Comparison of ENCODE assay signal across 17 mouse cellular contexts in genomic region chr1:93726116-93726515, GRCm38 (mm10). TPM values are rescaled to one million over a fixed set of nuclear protein-coding genes. Genes with fewer than 3 reads are reported as not detected.
DNase-seq lines count a peak whose midpoint lies in the region; ATAC-seq and TF ChIP-seq lines count a peak whose summit lies in the region.
"Had no signal": no experiment of that assay in that cellular context is flagged by ENCODE, and none has a peak within 500 bp of the region (broad histone marks: within the 10 kb centered on the region; RNA-seq: fewer than 3 reads in every experiment).

No protein-coding gene starts in this region.

- H3K4me3 ChIP-seq in hindbrain, postnatal 0 days (ENCODE audit: low read length): no peak overlapping the region
- H3K4me3 ChIP-seq in hindbrain, embryonic 16.5 days (ENCODE audit: low read length): no peak overlapping the region
- H3K4me3 ChIP-seq in lung, adult 2 months (replicated peaks; ENCODE audit: extremely low read depth, low read depth, low read length): no peak overlapping the region
- H3K4me3 ChIP-seq in olfactory bulb, adult 2 months (ENCODE audit: insufficient read depth, low read depth, low read length): no peak overlapping the region
- H3K4me3 ChIP-seq: forebrain, embryonic 15.5 days had no signal

- H3K9ac ChIP-seq in hindbrain, postnatal 0 days (replicated peaks; ENCODE audit: low read length): no peak overlapping the region
- H3K9ac ChIP-seq in hindbrain, embryonic 16.5 days (ENCODE audit: low read depth, low read length): no peak overlapping the region
- H3K9ac ChIP-seq: forebrain, embryonic 15.5 days; hindbrain, embryonic 14.5 days had no signal

- TF ChIP-seq CTCF in hindbrain, postnatal 0 days (IDR thresholded peaks at IDR 0.05; ENCODE audit: low read depth): peak; percentile 33
- no peak for TF ChIP-seq CTCF in lung, adult 2 months (IDR thresholded peaks at IDR 0.05; ENCODE audit: insufficient read depth, low read length)
- TF ChIP-seq CTCF in olfactory bulb, adult 2 months (IDR thresholded peaks at IDR 0.05; ENCODE audit: insufficient read depth, low read depth, low read length): no peak

- H3K9me3 ChIP-seq in hindbrain, postnatal 0 days (ENCODE audit: low read length): no peaks in the 10 kb centered on the region
- no peaks in the 10 kb centered on the region for H3K9me3 ChIP-seq in hindbrain, embryonic 16.5 days (ENCODE audit: control insufficient read depth, low read length)
- H3K9me3 ChIP-seq: forebrain, embryonic 15.5 days; megakaryocyte, embryonic 14.5 days had no signal

- no peak for ATAC-seq in hindbrain, postnatal 0 days
- ATAC-seq in hindbrain, embryonic 16.5 days: no peak
- ATAC-seq: forebrain, embryonic 15.5 days; midbrain, embryonic 16.5 days had no signal

- no peaks in the 10 kb centered on the region for H3K27me3 ChIP-seq in hindbrain, postnatal 0 days (ENCODE audit: insufficient read depth, low read length)
- H3K27me3 ChIP-seq in hindbrain, embryonic 16.5 days (replicated peaks; ENCODE audit: control insufficient read depth, insufficient read depth, low read length): no peaks in the 10 kb centered on the region
- H3K27me3 ChIP-seq: forebrain, embryonic 15.5 days; megakaryocyte, embryonic 14.5 days had no signal

- DNase-seq in adrenal gland, postnatal 25 days: peak; percentile 23
- no peak for DNase-seq in adrenal gland, adult 18-20 months (ENCODE audit: low spot score in 2 of 2)
- DNase-seq in hindbrain, postnatal 0 days (ENCODE audit: low spot score): no peak
- peak; percentile 11 for DNase-seq in lung, postnatal 10 days
- no peak for DNase-seq in lung, adult 2 months
- DNase-seq in B cell, adult 2 months: no peak
- DNase-seq: heart, adult 18-20 months; kidney, adult 2 months; kidney, postnatal 36 days; liver; thymus, postnatal 14 days had no signal

- H3K4me1 ChIP-seq in hindbrain, postnatal 0 days (ENCODE audit: insufficient read depth, low read length): no peaks in the 10 kb centered on the region
- H3K4me1 ChIP-seq in hindbrain, embryonic 16.5 days (ENCODE audit: control insufficient read depth, insufficient read depth, low read depth, low read length): no peaks in the 10 kb centered on the region; the same call in 1 of the 2 replicates
- no peaks in the 10 kb centered on the region; the same call in 1 of the 2 replicates for H3K4me1 ChIP-seq in lung, adult 2 months (ENCODE audit: control insufficient read depth, insufficient read depth, low read length)
- H3K4me1 ChIP-seq in olfactory bulb, adult 2 months (ENCODE audit: control insufficient read depth, insufficient read depth, low read length): peaks cover 18% of the 10 kb centered on the region
- H3K4me1 ChIP-seq: forebrain, embryonic 15.5 days had no signal

- H3K36me3 ChIP-seq in hindbrain, postnatal 0 days (ENCODE audit: insufficient read depth, low read length): 0 out of 2 replicates have a peak, but pooled peaks cover 6% of the 10 kb centered on the region
- H3K36me3 ChIP-seq in hindbrain, embryonic 16.5 days (ENCODE audit: control insufficient read depth, insufficient read depth, low read length): no peaks in the 10 kb centered on the region
- H3K36me3 ChIP-seq: forebrain, embryonic 15.5 days had no signal

- H3K4me2 ChIP-seq in hindbrain, postnatal 0 days (ENCODE audit: low read depth, low read length): no peak overlapping the region
- H3K4me2 ChIP-seq in hindbrain, embryonic 16.5 days (ENCODE audit: low read length): no peak overlapping the region
- H3K4me2 ChIP-seq: forebrain, embryonic 15.5 days; hindbrain, embryonic 14.5 days had no signal

- no peak overlapping the region for H3K27ac ChIP-seq in hindbrain, postnatal 0 days
- no peak overlapping the region for H3K27ac ChIP-seq in hindbrain, embryonic 16.5 days (ENCODE audit: low read depth, low read length)
- peak overlapping the region; percentile 31; the same call in 1 of the 2 replicates for H3K27ac ChIP-seq in olfactory bulb, adult 2 months (ENCODE audit: insufficient read depth, low read depth, low read length)
- H3K27ac ChIP-seq: forebrain, embryonic 15.5 days; hindbrain, embryonic 14.5 days had no signal

- WGBS in hindbrain, postnatal 0 days: 57% methylated on average over 3 of the region's 3 CpGs
- 74% methylated on average over 3 of the region's 3 CpGs for WGBS in hindbrain, embryonic 16.5 days
- WGBS in lung, adult 2 months: 48% methylated on average over 3 of the region's 3 CpGs
- 35% methylated on average over 3 of the region's 3 CpGs for WGBS in olfactory bulb, adult 2 months

- no peak for TF ChIP-seq POLR2A in lung, adult 2 months (IDR thresholded peaks at IDR 0.05; ENCODE audit: borderline replicate concordance, extremely low read depth, low read depth, low read length)
- TF ChIP-seq POLR2A in olfactory bulb, adult 2 months (IDR thresholded peaks at IDR 0.05; ENCODE audit: insufficient read depth, low read depth, low read length): no peak

RNA-seq across cellular contexts. Expression of gene Atg4b, which starts 25.2 kb away (rescaled TPM):
- 63.3 and 88.0 TPM in 2 replicates for total RNA-seq in adrenal gland, postnatal 25 days (2021)
- total RNA-seq in adrenal gland, adult 18-20 months (2021): 10 to 100 TPM; 82.7 to 85.3 TPM
- total RNA-seq in hindbrain, postnatal 0 days (2014; rRNA removed): 51.1 and 75.8 TPM in 2 replicates
- polyA plus RNA-seq in hindbrain, postnatal 0 days (2015; fragmentation: Nextera tagmentation; extraction: Ambion mirVana): 75.0 and 76.3 TPM in 2 replicates
- polyA plus RNA-seq in hindbrain, embryonic 16.5 days (2015; fragmentation: Nextera tagmentation; extraction: Ambion mirVana): 85.6 and 92.1 TPM in 2 replicates
- polyA plus RNA-seq in lung, adult 2 months (2012; rRNA removed): 38.6 and 50.6 TPM in 2 replicates
- polyA plus RNA-seq in olfactory bulb, adult 2 months (2012; ENCODE audit: insufficient read depth, insufficient read length, low replicate concordance, missing spikeins): not detected in 2 replicates

RNA-seq across cellular contexts. Expression of gene Thap4, which starts 28.5 kb away (rescaled TPM):
- 58.4 and 59.2 TPM in 2 replicates for total RNA-seq in adrenal gland, postnatal 25 days (2021)
- 10 to 100 TPM; 46.3 to 52.4 TPM for total RNA-seq in adrenal gland, adult 18-20 months (2021)
- total RNA-seq in hindbrain, postnatal 0 days (2014; rRNA removed): 41.5 and 58.7 TPM in 2 replicates
- 49.9 and 50.2 TPM in 2 replicates for polyA plus RNA-seq in hindbrain, postnatal 0 days (2015; fragmentation: Nextera tagmentation; extraction: Ambion mirVana)
- polyA plus RNA-seq in hindbrain, embryonic 16.5 days (2015; fragmentation: Nextera tagmentation; extraction: Ambion mirVana): 51.3 and 52.6 TPM in 2 replicates
- 28.5 and 29.3 TPM in 2 replicates for polyA plus RNA-seq in lung, adult 2 months (2012; rRNA removed)
- polyA plus RNA-seq in olfactory bulb, adult 2 months (2012; ENCODE audit: insufficient read depth, insufficient read length, low replicate concordance, missing spikeins): not detected in 2 replicates

RNA-seq across cellular contexts. Expression of gene Bok, which starts 40.7 kb away (rescaled TPM):
- total RNA-seq in adrenal gland, postnatal 25 days (2021): 10.9 and 12.6 TPM in 2 replicates
- 10 to 100 TPM in 1 of 2 experiments, 1 to 10 TPM in 1; 7.6 to 13.1 TPM for total RNA-seq in adrenal gland, adult 18-20 months (2021)
- 133 and 136 TPM in 2 replicates for total RNA-seq in hindbrain, postnatal 0 days (2014; rRNA removed)
- polyA plus RNA-seq in hindbrain, postnatal 0 days (2015; fragmentation: Nextera tagmentation; extraction: Ambion mirVana): 97.6 and 103 TPM in 2 replicates
- polyA plus RNA-seq in hindbrain, embryonic 16.5 days (2015; fragmentation: Nextera tagmentation; extraction: Ambion mirVana): 102 and 109 TPM in 2 replicates
- polyA plus RNA-seq in lung, adult 2 months (2012; rRNA removed): 32.5 and 41.7 TPM in 2 replicates
- polyA plus RNA-seq in olfactory bulb, adult 2 months (2012; ENCODE audit: insufficient read depth, insufficient read length, low replicate concordance, missing spikeins): not detected in 2 replicates

Comparison
In these comparisons a context has a peak if more than half of its experiments do, and no peak if none do; other contexts are left out.
1. DNase-seq: peak in adrenal gland, postnatal 25 days (single experiment) and lung, postnatal 10 days (single experiment); none in adrenal gland, adult 18-20 months (0 of 2), hindbrain, postnatal 0 days (single experiment), lung, adult 2 months (single experiment) and B cell, adult 2 months (0 of 2).
2. RNA of gene Bok, which starts 40.7 kb away (polyA plus RNA-seq): 102 to 109 TPM in hindbrain, embryonic 16.5 days, 97.6 to 103 TPM in hindbrain, postnatal 0 days and 32.5 to 41.7 TPM in lung, adult 2 months; not detected in olfactory bulb, adult 2 months; every median in the first group is over 10 times any median in the second.